Mouse (Mus musculus) bone marrow macrophage, adult 2 months (primary cell): ENCODE results near the gene Cers6.

Source experiments
- CTCF ChIP-seq: IDR thresholded peaks from 2 replicates; pipeline ENCODE4 v1.5.1; 2012; ENCODE audit warnings: low read depth, mild to moderate bottlenecking, low read length, moderate library complexity
- POLR2A ChIP-seq: IDR thresholded peaks from 2 replicates; pipeline ENCODE4 v1.6.1; 2012; ENCODE audit warnings: mild to moderate bottlenecking, low read depth, low read length, borderline replicate concordance

DNA sequence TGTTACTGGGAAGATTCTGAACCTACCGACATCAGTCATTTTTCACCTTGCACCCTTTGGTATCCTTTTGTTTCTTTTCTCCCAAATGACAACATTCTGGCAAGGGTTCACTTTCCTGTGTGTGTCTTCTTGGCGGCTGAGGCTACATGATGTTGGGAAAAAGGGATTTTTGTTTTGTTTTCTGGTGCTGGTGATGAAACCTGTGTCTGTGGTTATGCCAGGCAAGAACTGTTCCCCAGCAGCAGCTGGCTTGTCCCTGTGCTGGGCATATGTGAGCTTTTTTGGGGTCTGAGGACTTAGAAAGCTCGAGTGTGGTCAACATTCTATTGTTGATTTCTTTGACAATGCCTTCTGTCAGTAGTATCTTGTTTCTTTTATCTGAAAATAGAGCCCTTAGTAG lies 45.7 kb downstream of the Cers6 start:
- TF ChIP-seq POLR2A (no peak), CTCF (no peak)
